Mouse (Mus musculus): Measurements from ENCODE around the gene Pphln1.
A peak's percentile ranks its signal among the peaks of the same experiment; 100 is the strongest.

Gene Pphln1

GRCm38 (mm10) chr15:93433811-93434210, 35.7 kb downstream of the Pphln1 start:
- peak; percentile 52 for DNase-seq (ENCODE audit: extremely low spot score, low spot score)

GRCm38 (mm10) chr15:93435998-93436397, 37.8 kb downstream of the Pphln1 start:
- DNase-seq (ENCODE audit: extremely low spot score, low spot score) = no peak

- DNase-seq (ENCODE audit: extremely low spot score, low spot score) = peak; percentile 37
Observed at GRCm38 (mm10) chr15:93438663-93439062, 40.5 kb downstream of the Pphln1 start.

GRCm38 (mm10) chr15:93442271-93442670, 44.1 kb downstream of the Pphln1 start:
- no peak for DNase-seq (ENCODE audit: extremely low spot score, low spot score)

GRCm38 (mm10) chr15:93443676-93444075, 45.5 kb downstream of the Pphln1 start:
- no peak for DNase-seq (ENCODE audit: extremely low spot score, low spot score)

- no peak for DNase-seq (ENCODE audit: extremely low spot score, low spot score)
Observed at GRCm38 (mm10) chr15:93448862-93449261, 50.7 kb downstream of the Pphln1 start.

- no peak for DNase-seq (ENCODE audit: extremely low spot score, low spot score)
Observed at GRCm38 (mm10) chr15:93453296-93453695, 55.1 kb downstream of the Pphln1 start.

- DNase-seq (ENCODE audit: extremely low spot score, low spot score) = no peak
Observed at GRCm38 (mm10) chr15:93456005-93456404, 57.9 kb downstream of the Pphln1 start.

- no peak for DNase-seq (ENCODE audit: extremely low spot score, low spot score)
Observed at GRCm38 (mm10) chr15:93459422-93459821, 61.3 kb downstream of the Pphln1 start.

GRCm38 (mm10) chr15:93461066-93461465, 62.9 kb downstream of the Pphln1 start:
- no peak for DNase-seq (ENCODE audit: extremely low spot score, low spot score)

GRCm38 (mm10) chr15:93471651-93472050, 73.5 kb downstream of the Pphln1 start:
- DNase-seq (ENCODE audit: extremely low spot score, low spot score) = no peak

- no peak for DNase-seq (ENCODE audit: extremely low spot score, low spot score)
Observed at GRCm38 (mm10) chr15:93472089-93472488, 73.9 kb downstream of the Pphln1 start.

GRCm38 (mm10) chr15:93474277-93474676, 76.1 kb downstream of the Pphln1 start:
- no peak for DNase-seq (ENCODE audit: extremely low spot score, low spot score)

- no peak for DNase-seq (ENCODE audit: extremely low spot score, low spot score)
Observed at GRCm38 (mm10) chr15:93475688-93476087, 77.5 kb downstream of the Pphln1 start.

- no peak for DNase-seq (ENCODE audit: extremely low spot score, low spot score)
Observed at GRCm38 (mm10) chr15:93477729-93478128, 79.6 kb downstream of the Pphln1 start.

GRCm38 (mm10) chr15:93478676-93479075, 80.5 kb downstream of the Pphln1 start:
- no peak for DNase-seq (ENCODE audit: extremely low spot score, low spot score)

- DNase-seq (ENCODE audit: extremely low spot score, low spot score) = no peak
Observed at GRCm38 (mm10) chr15:93479445-93479844, 81.3 kb downstream of the Pphln1 start.

- DNase-seq (ENCODE audit: extremely low spot score, low spot score) = no peak
Observed at GRCm38 (mm10) chr15:93481112-93481511, 83.0 kb downstream of the Pphln1 start.

- DNase-seq (ENCODE audit: extremely low spot score, low spot score) = no peak
Observed at GRCm38 (mm10) chr15:93484261-93484710, 86.1 kb downstream of the Pphln1 start.

GRCm38 (mm10) chr15:93485252-93485651, 87.1 kb downstream of the Pphln1 start:
- no peak for DNase-seq (ENCODE audit: extremely low spot score, low spot score)

GRCm38 (mm10) chr15:93486066-93486465, 87.9 kb downstream of the Pphln1 start:
- DNase-seq (ENCODE audit: extremely low spot score, low spot score) = no peak

- no peak for DNase-seq (ENCODE audit: extremely low spot score, low spot score)
Observed at GRCm38 (mm10) chr15:93489597-93489996, 91.4 kb downstream of the Pphln1 start.

GRCm38 (mm10) chr15:93494700-93495099, 96.5 kb downstream of the Pphln1 start:
- no peak for DNase-seq (ENCODE audit: extremely low spot score, low spot score)

GRCm38 (mm10) chr15:93499866-93500265, 101.7 kb downstream of the Pphln1 start:
- no peak for DNase-seq (ENCODE audit: extremely low spot score, low spot score)
